Mouse (Mus musculus) hindbrain, embryonic 10.5 days (tissue): ENCODE data around the gene Vwf. TPM values are rescaled to one million over a fixed set of nuclear protein-coding genes. Genes with fewer than 3 reads are reported as not detected.

Experiments
- DNase-seq: peaks from one replicate; pipeline ENCODE4 v3.0.0-alpha.2; 2017; ENCODE audit warnings: low spot score
- H3K27ac ChIP-seq: fragments of 300-500 bp; sonication (generic); 2 replicates; pipeline ENCODE4 v1.5.1; 2016; ENCODE audit warnings: mild to moderate bottlenecking, moderate library complexity
- H3K27me3 ChIP-seq: fragments of 300-500 bp; sonication (generic); 2 replicates; pipeline ENCODE4 v1.6.1; 2016; ENCODE audit warnings: mild to moderate bottlenecking; ENCODE audit not compliant: poor library complexity, insufficient read depth, severe bottlenecking
- H3K36me3 ChIP-seq: fragments of 300-500 bp; sonication (generic); 2 replicates; pipeline ENCODE4 v1.6.1; 2016; ENCODE audit warnings: mild to moderate bottlenecking, moderate library complexity
- H3K4me1 ChIP-seq: fragments of 300-500 bp; sonication (generic); replicated peaks from 2 replicates; pipeline ENCODE4 v1.6.1; 2016; ENCODE audit warnings: mild to moderate bottlenecking
- H3K4me3 ChIP-seq: fragments of 300-500 bp; sonication (generic); 2 replicates; pipeline ENCODE4 v1.5.1; 2016; ENCODE audit warnings: mild to moderate bottlenecking, moderate library complexity
- H3K9me3 ChIP-seq: fragments of 300-500 bp; sonication (generic); 2 replicates; pipeline ENCODE4 v1.6.1; 2016; ENCODE audit warnings: mild to moderate bottlenecking, moderate library complexity
- WGBS: fragments of 180-500 bp; shearing (Covaris S2); methylation state at CpG from one replicate; pipeline ENCODE4 v1.1.7; 2016; 5-methylcytosine and 5-hydroxymethylcytosine counted together
- polyA plus RNA-seq: library from polyadenylated mRNA; unstranded; fragments of >200 nt; fragmentation: Nextera tagmentation; extraction: Ambion mirVana; gene quantifications from 2 replicates; pipeline ENCODE4 v1.2.1, GENCODE M21; 2016

Gene Vwf
- polyA plus RNA-seq, 1 experiment from 2014 or later: 7.1 TPM

GRCm38 (mm10) chr6:125678492-125678891 is 131.9 kb downstream of the Vwf start:
- H3K4me1 ChIP-seq: peaks cover 6% of the 10 kb centered on the region

DNA sequence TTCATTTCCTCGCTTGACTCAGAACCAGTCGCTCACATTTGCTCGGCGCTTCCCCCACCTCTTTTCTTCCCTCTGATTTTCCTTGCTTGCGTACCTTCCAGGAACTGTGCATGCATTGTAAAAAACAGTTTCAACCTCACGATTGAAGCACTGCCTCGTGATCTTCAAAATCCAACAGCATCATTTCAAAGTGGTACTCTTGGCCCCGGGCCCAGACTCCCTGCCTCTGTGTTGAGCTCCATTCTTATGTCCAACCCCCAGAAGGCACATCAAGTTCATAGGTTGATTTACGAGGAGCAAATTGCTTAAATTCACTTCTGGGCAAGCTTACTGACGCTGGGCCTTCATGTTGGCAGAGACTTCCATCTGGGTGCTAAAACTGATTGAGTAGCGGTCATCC is 134.0 kb downstream of the Vwf start:
- no peak overlapping the region for H3K27ac ChIP-seq
- H3K4me1 ChIP-seq: peaks cover 4% of the 10 kb centered on the region
- H3K9me3 ChIP-seq: no peaks in the 10 kb centered on the region
- no peak overlapping the region for H3K4me3 ChIP-seq
- H3K36me3 ChIP-seq: no peaks in the 10 kb centered on the region
- 90% methylated on average over 11 of the region's 11 CpGs for WGBS
- no peaks in the 10 kb centered on the region for H3K27me3 ChIP-seq
- DNase-seq: no peak

More at GRCm38 (mm10) chr6:125678492-125678891, 131.9 kb downstream of the Vwf start:
- Histone ChIP-seq H3K9me3 (no peaks in the 10 kb centered on the region), H3K4me3 (no peak overlapping the region), H3K27me3 (no peaks in the 10 kb centered on the region), H3K36me3 (no peaks in the 10 kb centered on the region), H3K27ac (no peak overlapping the region)
- 60% methylated on average over 1 of the region's 1 CpGs for WGBS
- DNase-seq: no peak

DNA sequence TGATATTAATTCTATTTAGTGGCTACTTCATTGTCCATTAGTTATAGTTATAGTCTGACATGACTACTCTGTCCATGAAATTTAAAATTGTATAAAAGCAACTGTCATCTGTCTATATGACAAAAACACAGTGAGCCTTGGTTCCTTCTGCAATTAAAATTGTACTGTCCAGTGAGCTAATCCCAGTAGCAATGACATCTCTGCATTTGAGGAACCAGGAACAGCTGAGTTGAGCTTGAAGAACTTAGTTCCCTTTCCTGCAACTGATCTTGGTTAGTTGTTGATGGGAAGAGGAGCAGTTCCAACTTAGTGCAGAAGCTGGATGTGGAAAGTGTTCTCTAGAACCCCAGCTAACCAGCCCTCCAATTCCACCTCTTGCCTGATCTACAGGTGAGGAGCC is 138.8 kb downstream of the Vwf start:
- H3K4me3 ChIP-seq: no peak overlapping the region
- DNase-seq: no peak
- H3K4me1 ChIP-seq: peaks cover 12% of the 10 kb centered on the region
- peaks cover 22% of the 10 kb centered on the region; the same call in 1 of the 2 replicates for H3K27me3 ChIP-seq
- no peaks in the 10 kb centered on the region for H3K9me3 ChIP-seq
- no peak overlapping the region for H3K27ac ChIP-seq
- H3K36me3 ChIP-seq: no peaks in the 10 kb centered on the region

DNA sequence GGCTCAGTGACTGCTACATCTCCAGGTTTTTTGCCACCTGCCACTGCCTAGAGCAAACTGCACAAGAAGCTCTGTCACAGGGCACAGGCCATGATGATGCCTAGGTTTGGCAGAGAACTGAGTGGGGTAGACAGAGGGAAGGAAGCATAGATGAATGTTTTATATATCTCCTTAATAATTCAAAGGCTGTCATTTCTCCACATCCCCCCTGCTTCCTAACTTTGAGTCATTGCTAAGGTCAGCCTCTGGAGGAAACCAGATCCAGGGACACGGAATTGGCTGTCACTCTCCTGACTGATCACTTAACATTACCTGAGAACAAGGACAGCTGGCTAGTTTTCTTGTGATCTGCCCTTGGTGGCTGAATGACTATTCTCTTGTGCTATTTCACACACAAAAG is 141.4 kb downstream of the Vwf start:
- 70% methylated on average over 1 of the region's 1 CpGs for WGBS
- no peaks in the 10 kb centered on the region for H3K9me3 ChIP-seq

DNA sequence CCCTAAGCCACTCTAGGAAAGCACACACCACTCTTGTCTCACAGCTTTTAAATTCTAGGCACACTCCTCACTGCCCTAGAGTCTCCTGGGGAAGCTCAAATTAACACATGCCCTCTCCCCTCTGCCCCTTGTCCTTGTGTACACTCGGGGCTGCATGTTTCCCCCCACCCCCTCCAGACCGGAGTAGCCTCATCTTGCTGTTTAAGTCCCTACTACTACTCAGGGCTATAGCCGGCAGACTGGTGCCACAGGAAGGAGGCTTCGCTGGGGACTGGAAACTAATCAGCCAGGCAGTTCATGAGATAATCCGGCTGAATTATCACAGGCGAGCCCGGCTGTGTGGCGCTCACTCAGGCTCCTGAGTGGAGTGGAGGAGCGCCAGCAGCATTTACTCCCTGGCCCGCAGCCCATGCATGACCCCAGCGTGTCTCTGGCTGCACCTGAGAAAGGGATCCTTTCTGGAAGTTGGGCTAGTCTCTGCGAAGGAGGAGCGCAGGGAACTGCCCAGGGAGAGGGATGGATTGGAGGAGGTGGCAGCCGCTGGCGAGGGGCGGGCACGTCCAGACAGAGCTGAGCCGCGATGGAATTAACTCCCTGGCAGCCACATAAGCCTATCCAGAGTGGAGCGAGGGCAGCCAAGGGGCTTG is 143.6 kb downstream of the Vwf start, which contains the start of gene Ano2:
Gene Ano2, plus strand, starts transcription at position 363 of the 647 bp plus-strand sequence.
- DNase-seq: peak; percentile 21
- Histone ChIP-seq H3K4me1 (peaks cover 15% of the 10 kb centered on the region), H3K27me3 (peaks cover 30% of the 10 kb centered on the region; the same call in 1 of the 2 replicates), H3K36me3 (no peaks in the 10 kb centered on the region), H3K4me3 (peak within 1 kb of the TSS; percentile 47), H3K27ac (0 out of 2 replicates have a peak within 1 kb of the TSS, but pooled peaks have one; percentile 59), H3K9me3 (no peaks in the 10 kb centered on the region)
- 2% methylated on average over 20 of the region's 20 CpGs for WGBS

More for the DNA sequence above, 141.4 kb downstream of the Vwf start:
- H3K27me3 ChIP-seq: peaks cover 30% of the 10 kb centered on the region; the same call in 1 of the 2 replicates
- no peak for DNase-seq
- no peaks in the 10 kb centered on the region for H3K36me3 ChIP-seq
- no peak overlapping the region for H3K27ac ChIP-seq
- no peak overlapping the region for H3K4me3 ChIP-seq
- peaks cover 15% of the 10 kb centered on the region for H3K4me1 ChIP-seq

GRCm38 (mm10) chr6:125701146-125701545 is 154.6 kb downstream of the Vwf start:
- no peaks in the 10 kb centered on the region for H3K9me3 ChIP-seq
- H3K27me3 ChIP-seq: no peaks in the 10 kb centered on the region
- no peak for DNase-seq
- no peak overlapping the region for H3K27ac ChIP-seq
- no peaks in the 10 kb centered on the region for H3K4me1 ChIP-seq
- 94% methylated on average over 2 of the region's 2 CpGs for WGBS
- no peaks in the 10 kb centered on the region for H3K36me3 ChIP-seq
- H3K4me3 ChIP-seq: no peak overlapping the region

DNA sequence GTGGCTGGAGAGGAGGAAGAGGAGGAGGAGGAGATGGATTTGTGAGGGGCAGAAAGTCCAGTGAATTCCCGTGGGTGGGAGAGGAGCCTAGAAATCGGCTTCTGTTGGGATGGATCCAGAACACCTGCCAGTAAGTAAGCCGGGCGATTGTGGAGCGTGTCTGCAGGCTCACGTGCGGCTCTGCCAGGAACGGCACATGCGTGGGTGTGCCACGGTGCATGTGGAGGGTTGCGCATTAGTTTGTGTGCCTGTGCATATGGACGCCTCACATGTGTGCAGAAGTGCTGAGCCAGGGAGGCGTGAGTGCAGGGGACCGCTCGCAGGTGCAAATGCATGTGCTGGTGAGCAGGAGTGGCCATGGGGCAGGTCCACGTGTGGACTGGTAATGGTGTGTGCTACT is 164.7 kb downstream of the Vwf start:
- Histone ChIP-seq H3K27ac (no peak overlapping the region), H3K27me3 (no peaks in the 10 kb centered on the region), H3K36me3 (no peaks in the 10 kb centered on the region), H3K4me3 (no peak overlapping the region), H3K9me3 (no peaks in the 10 kb centered on the region), H3K4me1 (0 out of 2 replicates have a peak, but pooled peaks cover 7% of the 10 kb centered on the region)
- DNase-seq: no peak
- WGBS: 90% methylated on average over 16 of the region's 16 CpGs

DNA sequence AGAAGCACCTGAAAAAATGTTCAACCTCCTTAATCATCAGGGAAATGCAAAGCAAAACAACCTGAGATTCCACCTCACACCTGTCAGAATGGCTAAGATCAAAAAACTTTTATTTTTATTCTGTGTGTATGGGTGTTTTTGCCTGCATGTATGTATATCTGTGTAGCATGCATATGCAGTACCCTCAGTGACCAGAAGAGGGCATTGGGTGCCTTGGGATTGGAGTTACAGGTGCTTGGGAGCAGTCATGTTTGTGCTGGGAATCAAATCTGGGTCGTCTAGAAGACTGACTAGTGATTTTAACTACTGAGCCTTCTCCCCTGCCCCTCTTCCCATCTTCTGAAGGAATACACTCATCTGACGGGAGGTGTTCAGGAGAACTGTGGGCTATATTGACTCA is 179.8 kb downstream of the Vwf start:
- Histone ChIP-seq H3K4me3 (no peak overlapping the region), H3K36me3 (no peaks in the 10 kb centered on the region), H3K4me1 (0 out of 2 replicates have a peak, but pooled peaks cover 7% of the 10 kb centered on the region), H3K9me3 (no peaks in the 10 kb centered on the region), H3K27me3 (no peaks in the 10 kb centered on the region), H3K27ac (no peak overlapping the region)
- 84% methylated on average over 2 of the region's 2 CpGs for WGBS
- DNase-seq: no peak

DNA sequence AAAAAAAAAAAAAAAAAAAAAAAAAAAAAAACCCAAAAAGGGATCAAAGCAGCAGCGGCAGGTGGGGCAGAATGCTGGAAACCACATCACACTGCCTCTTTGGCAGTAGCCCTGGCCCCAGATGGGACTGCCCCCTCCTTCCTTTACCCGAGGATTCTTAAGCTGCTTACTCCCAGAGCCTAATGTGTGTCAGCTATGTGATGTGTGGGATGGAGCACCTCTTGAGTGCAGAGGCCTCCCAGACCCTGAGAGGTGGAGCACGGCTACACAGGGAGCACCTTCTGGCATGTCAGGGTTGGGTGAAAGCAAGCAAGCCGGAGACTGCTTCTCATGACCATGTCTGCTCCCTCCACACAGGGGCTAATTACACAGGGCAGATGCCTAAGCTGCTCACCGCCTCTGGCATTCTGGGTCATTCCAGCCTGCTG is 180.9 kb downstream of the Vwf start:
- Histone ChIP-seq H3K4me1 (0 out of 2 replicates have a peak, but pooled peaks cover 7% of the 10 kb centered on the region), H3K4me3 (no peak overlapping the region), H3K27ac (no peak overlapping the region), H3K27me3 (no peaks in the 10 kb centered on the region), H3K9me3 (no peaks in the 10 kb centered on the region), H3K36me3 (no peaks in the 10 kb centered on the region)
- whole genome bisulfite sequencing: 68% methylated on average over 5 of the region's 5 CpGs
- DNase-seq: no peak

GRCm38 (mm10) chr6:125729471-125729870 is 182.9 kb downstream of the Vwf start:
- Histone ChIP-seq H3K4me1 (0 out of 2 replicates have a peak, but pooled peaks cover 7% of the 10 kb centered on the region), H3K27me3 (no peaks in the 10 kb centered on the region), H3K36me3 (no peaks in the 10 kb centered on the region), H3K27ac (no peak overlapping the region), H3K9me3 (no peaks in the 10 kb centered on the region), H3K4me3 (no peak overlapping the region)
- WGBS: 77% methylated on average over 6 of the region's 6 CpGs
- DNase-seq: no peak

DNA sequence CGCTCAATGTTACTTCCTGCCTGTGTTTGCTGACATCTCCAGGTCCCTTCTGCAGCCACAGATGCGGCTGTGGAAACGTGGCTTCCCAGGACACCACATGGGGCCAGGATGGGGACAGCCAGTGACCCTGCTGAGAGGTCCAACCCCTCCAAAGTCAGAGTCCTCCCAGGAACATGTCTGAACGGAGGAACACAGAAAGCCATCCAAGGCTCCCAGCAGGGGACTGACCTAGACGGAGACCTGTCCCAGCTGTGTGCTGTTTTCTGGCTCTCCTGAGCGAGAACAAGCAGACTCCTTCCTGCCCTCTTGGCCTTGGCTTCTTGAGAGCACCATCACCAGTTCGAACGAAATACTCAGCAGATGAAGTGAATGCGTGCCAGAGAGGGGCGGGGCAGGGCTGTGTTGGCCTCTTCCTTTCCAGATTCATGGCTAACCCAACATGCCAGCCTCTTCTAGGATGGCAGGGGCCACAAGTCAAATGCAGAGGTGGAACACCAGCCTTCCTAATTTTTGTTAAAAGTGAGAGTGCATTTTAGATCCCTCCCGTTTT is 183.5 kb downstream of the Vwf start:
- Histone ChIP-seq H3K4me1 (0 out of 2 replicates have a peak, but pooled peaks cover 7% of the 10 kb centered on the region), H3K27me3 (no peaks in the 10 kb centered on the region), H3K4me3 (no peak overlapping the region), H3K36me3 (no peaks in the 10 kb centered on the region), H3K27ac (no peak overlapping the region), H3K9me3 (no peaks in the 10 kb centered on the region)
- no peak for DNase-seq
- 61% methylated on average over 11 of the region's 11 CpGs for WGBS
